Mouse (Mus musculus) 3T3-L1 (cell line): ENCODE measurements around the gene Abtb2.

Source experiments
- DNase-seq: peaks from one replicate; pipeline ENCODE4 v3.0.0-alpha.2; 2015; ENCODE audit warnings: low read depth, low spot score

The Abtb2 gene

GRCm38 (mm10) chr2:103583316-103583715 lies 17.2 kb downstream of the Abtb2 start:
- DNase-seq: peak; percentile 51

- no peak for DNase-seq
Observed at GRCm38 (mm10) chr2:103584093-103584492, 18.0 kb downstream of the Abtb2 start.

GRCm38 (mm10) chr2:103586423-103586822 lies 20.3 kb downstream of the Abtb2 start:
- no peak for DNase-seq

GRCm38 (mm10) chr2:103588776-103589175 lies 22.7 kb downstream of the Abtb2 start:
- peak; percentile 66 for DNase-seq

GRCm38 (mm10) chr2:103589400-103589799 lies 23.3 kb downstream of the Abtb2 start:
- DNase-seq: no peak

GRCm38 (mm10) chr2:103590645-103591044 lies 24.5 kb downstream of the Abtb2 start:
- DNase-seq: no peak

GRCm38 (mm10) chr2:103591742-103592590 lies 25.9 kb downstream of the Abtb2 start:
- DNase-seq: peak; percentile 79

- DNase-seq: peak; percentile 39
Observed at GRCm38 (mm10) chr2:103592591-103592929, 26.4 kb downstream of the Abtb2 start.

GRCm38 (mm10) chr2:103594592-103595011 lies 28.5 kb downstream of the Abtb2 start:
- DNase-seq: no peak

GRCm38 (mm10) chr2:103595028-103595651 lies 29.0 kb downstream of the Abtb2 start:
- DNase-seq: no peak

GRCm38 (mm10) chr2:103599296-103599695 lies 33.2 kb downstream of the Abtb2 start:
- DNase-seq: no peak

- DNase-seq: peak; percentile 90
Observed at GRCm38 (mm10) chr2:103600165-103600891, 34.2 kb downstream of the Abtb2 start.

GRCm38 (mm10) chr2:103601126-103601525 lies 35.0 kb downstream of the Abtb2 start:
- DNase-seq: no peak

- DNase-seq: no peak
Observed at GRCm38 (mm10) chr2:103601531-103601930, 35.4 kb downstream of the Abtb2 start.

GRCm38 (mm10) chr2:103603209-103603608 lies 37.1 kb downstream of the Abtb2 start:
- no peak for DNase-seq

- DNase-seq: no peak
Observed at GRCm38 (mm10) chr2:103603869-103604268, 37.8 kb downstream of the Abtb2 start.

- DNase-seq: peak; percentile 25
Observed at GRCm38 (mm10) chr2:103605805-103606498, 39.8 kb downstream of the Abtb2 start.

GRCm38 (mm10) chr2:103607926-103608325 lies 41.8 kb downstream of the Abtb2 start:
- DNase-seq: no peak

GRCm38 (mm10) chr2:103608947-103609346 lies 42.8 kb downstream of the Abtb2 start:
- DNase-seq: no peak

- DNase-seq: peak; percentile 13
Observed at GRCm38 (mm10) chr2:103609499-103609898, 43.4 kb downstream of the Abtb2 start.

GRCm38 (mm10) chr2:103610831-103611535 lies 44.9 kb downstream of the Abtb2 start:
- DNase-seq: no peak
